Mouse (Mus musculus) layer of hippocampus, adult 9-10 months (tissue): ENCODE results near the gene Rgs14.

Experiments
- DNase-seq: peaks from one replicate; pipeline ENCODE4 v3.0.0; 2022; ENCODE audit warnings: low spot score

The Rgs14 gene

GRCm38 (mm10) chr13:55404853-55405782 lies 35.6 kb downstream of the Rgs14 start:
- peak; percentile 59 for DNase-seq

- no peak for DNase-seq
Measured at GRCm38 (mm10) chr13:55405783-55406390, 36.4 kb downstream of the Rgs14 start.

DNA sequence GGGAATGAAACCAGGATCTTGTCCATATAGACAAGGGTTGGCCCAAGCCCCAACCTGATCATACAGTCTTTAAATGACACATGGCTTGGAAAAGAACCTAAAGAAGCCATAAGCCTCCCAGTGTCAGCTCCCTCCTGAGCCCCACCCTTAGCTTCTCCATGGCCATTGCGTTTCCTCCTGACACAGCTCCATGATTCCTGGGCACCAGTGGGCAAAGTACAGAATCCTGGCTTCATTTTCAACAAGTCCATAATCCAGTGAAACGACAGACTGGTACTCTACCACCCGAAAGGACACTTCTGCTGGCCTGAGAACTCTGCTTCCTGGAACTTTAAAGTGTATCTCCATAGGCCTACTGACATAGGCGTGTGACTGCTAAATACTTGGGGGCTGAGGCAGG lies 37.8 kb downstream of the Rgs14 start:
- DNase-seq: no peak

GRCm38 (mm10) chr13:55408546-55409120 lies 39.1 kb downstream of the Rgs14 start:
- DNase-seq: no peak

DNA sequence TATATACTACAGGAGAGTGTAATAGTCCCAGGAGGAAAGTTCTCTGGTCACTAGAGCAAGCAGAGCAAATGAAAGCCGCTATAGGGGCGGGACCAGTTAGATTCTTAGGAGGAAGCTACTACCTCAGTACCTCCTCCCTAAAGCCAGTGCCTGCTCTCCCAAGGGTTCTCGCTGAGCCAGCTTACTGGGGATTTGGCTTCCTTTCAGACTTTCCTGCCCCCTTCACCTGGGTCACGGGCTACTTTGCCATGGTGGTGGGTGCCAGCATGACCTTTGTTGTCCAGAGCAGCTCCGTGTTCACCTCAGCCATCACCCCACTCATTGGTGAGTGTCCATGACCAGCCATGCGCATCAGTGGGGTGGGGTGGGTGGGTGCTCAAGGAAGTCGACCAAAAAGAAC lies 42.3 kb downstream of the Rgs14 start:
- DNase-seq: no peak

DNA sequence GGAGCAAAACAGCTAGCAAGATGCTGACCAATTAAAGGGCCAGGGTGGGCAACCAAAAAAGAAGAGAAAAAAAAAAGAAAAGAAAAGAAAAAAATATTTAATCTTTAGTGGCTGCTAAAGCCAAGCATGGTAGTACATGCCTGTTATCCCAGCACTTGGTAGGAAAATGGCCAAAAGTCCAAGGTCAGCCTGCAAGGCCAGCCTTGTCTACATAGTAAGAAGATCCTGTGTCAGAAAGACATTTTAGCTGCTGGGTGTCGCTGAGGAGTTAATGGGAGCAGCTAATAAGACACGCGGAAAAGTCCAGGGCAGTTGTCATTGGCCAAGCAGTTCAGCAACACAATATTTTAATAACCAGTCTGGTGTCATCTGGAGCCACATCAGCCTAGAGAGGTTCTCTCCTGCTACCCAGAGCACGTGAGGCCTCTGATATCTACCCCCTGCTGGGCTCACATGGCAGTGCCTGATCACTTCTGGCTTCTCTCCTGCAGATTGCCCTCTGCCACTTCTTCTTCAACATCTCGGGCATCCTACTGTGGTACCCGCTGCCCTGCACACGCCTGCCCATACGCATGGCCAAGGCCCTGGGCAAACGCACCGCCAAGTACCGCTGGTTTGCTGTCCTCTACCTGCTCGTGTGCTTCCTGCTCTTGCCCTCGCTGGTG lies 43.2 kb downstream of the Rgs14 start:
- DNase-seq: no peak

DNA sequence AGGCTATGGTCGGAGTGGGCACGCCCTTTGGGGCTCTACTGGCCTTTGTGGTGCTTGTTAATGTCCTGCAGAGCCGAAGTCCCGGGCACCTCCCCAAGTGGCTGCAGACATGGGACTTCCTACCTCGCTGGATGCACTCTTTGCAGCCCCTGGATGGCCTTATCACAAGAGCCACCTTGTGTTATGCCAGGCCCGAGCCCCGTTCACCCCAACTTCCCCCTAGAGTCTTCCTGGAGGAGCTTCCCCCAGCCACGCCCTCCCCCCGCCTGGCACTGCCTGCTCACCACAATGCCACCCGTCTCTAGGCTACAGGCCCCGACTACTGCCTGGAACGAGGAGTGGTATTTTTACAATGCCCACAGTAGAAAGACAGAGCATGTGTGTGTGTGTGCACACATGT lies 43.8 kb downstream of the Rgs14 start:
- DNase-seq: no peak

GRCm38 (mm10) chr13:55414743-55415380 lies 45.3 kb downstream of the Rgs14 start, which contains the start of gene Pfn3:
Gene Pfn3 (minus strand): TSS chr13:55415232.
- DNase-seq: no peak

GRCm38 (mm10) chr13:55418004-55418403 lies 48.5 kb downstream of the Rgs14 start:
- peak; percentile 58 for DNase-seq

DNA sequence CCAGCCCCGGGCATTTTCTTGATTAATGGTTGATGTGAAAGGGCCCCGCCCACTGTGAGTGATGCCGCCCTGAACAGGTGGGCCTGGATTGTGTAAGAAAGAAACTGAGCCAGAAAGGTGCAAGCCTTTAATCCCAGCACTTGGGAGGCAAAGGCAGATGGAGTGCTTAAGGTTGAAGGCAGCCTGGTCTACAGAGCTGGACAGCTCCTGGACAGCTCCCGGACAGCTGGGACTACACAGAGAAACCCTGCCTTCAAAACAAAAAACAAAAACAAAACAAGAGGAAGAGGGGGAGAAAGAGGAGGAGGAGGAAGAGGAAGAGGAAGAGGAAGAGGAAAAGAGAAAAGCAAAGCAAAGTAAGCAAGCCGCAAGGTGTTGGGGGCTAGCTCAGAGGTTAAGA lies 49.6 kb downstream of the Rgs14 start:
- no peak for DNase-seq

- DNase-seq: no peak
Measured at GRCm38 (mm10) chr13:55420018-55420932, 50.7 kb downstream of the Rgs14 start.

DNA sequence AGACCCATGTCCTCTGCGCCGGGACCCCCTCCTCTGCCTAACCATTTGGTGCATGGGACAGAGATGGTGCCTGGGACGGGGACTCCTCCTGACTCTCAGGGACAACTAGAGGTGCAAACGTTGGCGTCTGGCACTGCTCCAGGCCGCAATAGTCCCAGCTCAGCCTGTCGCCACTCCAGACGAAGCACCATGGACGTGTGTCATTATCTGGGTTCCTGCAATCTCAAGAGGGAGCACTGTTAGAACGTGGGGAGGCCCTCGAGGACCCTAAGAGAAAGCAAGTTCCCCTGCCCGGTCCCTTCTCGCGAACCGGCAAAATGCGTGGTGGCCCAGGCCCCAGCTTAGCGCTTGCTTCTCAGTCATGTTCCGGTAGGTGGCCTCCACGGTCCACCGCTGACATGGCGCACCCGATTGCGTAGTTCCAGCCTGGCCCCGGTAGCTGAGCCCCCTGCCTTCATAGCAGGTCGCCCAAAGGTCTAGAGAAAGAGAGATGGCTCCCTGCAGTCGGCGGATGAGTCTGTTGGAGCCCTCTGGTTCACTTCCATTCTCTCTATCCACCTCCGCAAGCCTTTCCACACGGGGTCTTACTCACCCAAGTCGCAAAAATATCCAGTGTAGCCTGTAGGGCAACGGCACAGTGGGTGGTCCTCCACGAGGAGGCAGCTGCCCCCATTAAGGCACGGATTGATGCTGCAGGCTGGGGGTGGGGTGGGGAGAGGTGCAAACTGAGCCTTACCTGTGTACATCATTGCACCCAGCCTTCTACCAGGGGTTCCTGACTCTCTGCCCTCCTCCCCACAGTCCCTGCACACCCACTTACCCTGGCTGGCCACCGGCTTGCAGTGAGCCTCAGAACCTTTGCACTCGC lies 51.6 kb downstream of the Rgs14 start:
- peak; percentile 51 for DNase-seq

- DNase-seq: no peak
Measured at GRCm38 (mm10) chr13:55426613-55427012, 57.1 kb downstream of the Rgs14 start, which contains the start of gene F12. Gene F12 (minus strand): TSS chr13:55426793.

GRCm38 (mm10) chr13:55429226-55429888 lies 59.8 kb downstream of the Rgs14 start:
- DNase-seq: no peak

- DNase-seq: no peak
Measured at GRCm38 (mm10) chr13:55430566-55430965, 61.0 kb downstream of the Rgs14 start.

DNA sequence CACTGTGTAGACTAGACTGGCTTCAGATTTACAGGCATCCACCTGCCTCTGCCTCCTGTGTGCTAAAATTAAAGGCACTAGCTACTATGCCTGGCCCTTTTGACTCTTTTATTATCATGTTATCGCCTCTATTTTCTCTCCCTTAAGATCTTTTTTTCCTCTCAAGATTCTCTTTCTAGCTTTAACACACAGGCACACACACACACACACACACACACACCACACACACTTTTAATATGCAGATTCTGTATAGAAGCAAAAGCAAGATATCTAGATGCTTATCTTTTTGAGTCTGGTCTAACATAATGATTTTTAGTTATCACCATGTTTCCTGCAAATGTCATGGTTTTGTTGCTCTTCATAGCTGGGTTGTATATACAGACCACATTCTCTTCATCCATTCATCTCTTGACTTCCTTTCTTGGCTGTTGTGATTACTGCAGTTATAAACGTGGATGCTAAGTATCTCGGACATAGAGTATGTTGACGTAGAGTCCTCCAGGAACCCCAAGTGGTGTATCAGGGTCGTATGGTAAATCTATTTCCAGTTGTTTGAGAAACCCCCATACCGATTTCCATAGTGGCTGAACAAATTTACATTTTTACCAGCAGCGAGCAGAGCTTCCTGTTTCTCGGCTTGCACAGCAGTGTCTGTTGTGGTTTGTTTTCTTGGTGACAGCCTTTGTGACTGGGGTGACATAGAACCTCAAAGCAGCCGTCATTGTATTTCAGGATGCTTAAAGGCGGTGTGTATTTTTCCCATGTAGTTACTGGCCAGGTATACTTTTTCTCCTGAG lies 62.6 kb downstream of the Rgs14 start:
- DNase-seq: no peak
